ENCODE assay signal across 9 mouse cellular contexts in genomic region chr1:172307936-172308335, GRCm38 (mm10). TPM values are rescaled to one million over a fixed set of nuclear protein-coding genes. Genes with fewer than 3 reads are reported as not detected.
DNase-seq lines count a peak whose midpoint lies in the region; ATAC-seq and TF ChIP-seq lines count a peak whose summit lies in the region.
"Had no signal": no experiment of that assay in that cellular context is flagged by ENCODE, and none has a peak within 500 bp of the region (broad histone marks: within the 10 kb centered on the region; RNA-seq: fewer than 3 reads in every experiment).

No protein-coding gene starts in this region.

- 38% methylated on average over 10 of the region's 10 CpGs for WGBS in forebrain, embryonic 15.5 days
- 69% methylated on average over 10 of the region's 10 CpGs for WGBS in liver, embryonic 11.5 days
- WGBS in stomach, postnatal 0 days: 48% methylated on average over 10 of the region's 10 CpGs
- 68% methylated on average over 10 of the region's 10 CpGs for WGBS in heart, embryonic 11.5 days (ENCODE audit: insufficient replicate concordance)

- no peaks in the 10 kb centered on the region for H3K36me3 ChIP-seq in forebrain, embryonic 15.5 days
- no peaks in the 10 kb centered on the region for H3K36me3 ChIP-seq in liver, embryonic 11.5 days (ENCODE audit: control insufficient read depth, insufficient read depth, low read length)
- no peaks in the 10 kb centered on the region for H3K36me3 ChIP-seq in stomach, postnatal 0 days (ENCODE audit: control insufficient read depth, insufficient read depth, low read length)
- H3K36me3 ChIP-seq in heart, embryonic 11.5 days (ENCODE audit: control insufficient read depth, insufficient read depth, low read length): no peaks in the 10 kb centered on the region

- TF ChIP-seq EP300 in stomach, postnatal 0 days (optimal IDR thresholded peaks at IDR 0.05): no peak

- H3K4me1 ChIP-seq in forebrain, embryonic 15.5 days: peaks cover 39% of the 10 kb centered on the region
- H3K4me1 ChIP-seq in liver, embryonic 11.5 days (replicated peaks; ENCODE audit: control insufficient read depth, insufficient read depth, low read length): peaks cover 39% of the 10 kb centered on the region
- peaks cover 2% of the 10 kb centered on the region for H3K4me1 ChIP-seq in stomach, postnatal 0 days (replicated peaks; ENCODE audit: control insufficient read depth, insufficient read depth)
- peaks cover 14% of the 10 kb centered on the region for H3K4me1 ChIP-seq in heart, embryonic 11.5 days (ENCODE audit: control insufficient read depth, insufficient read depth, low read length)

- H3K4me3 ChIP-seq in forebrain, embryonic 15.5 days: no peak overlapping the region
- no peak overlapping the region for H3K4me3 ChIP-seq in liver, embryonic 11.5 days (ENCODE audit: low read depth, low read length)
- no peak overlapping the region for H3K4me3 ChIP-seq in stomach, postnatal 0 days (ENCODE audit: low read depth, low read length)
- H3K4me3 ChIP-seq in heart, embryonic 11.5 days (ENCODE audit: low read depth, low read length): no peak overlapping the region

- peak; percentile 8 for DNase-seq in right cerebral cortex, postnatal 25 days
- no peak for DNase-seq in right cerebral cortex, postnatal 14 days
- DNase-seq in liver, embryonic 11.5 days (ENCODE audit: low spot score): no peak
- peak; percentile 85 for DNase-seq in stomach, postnatal 0 days (ENCODE audit: low spot score)
- DNase-seq in gastrocnemius, postnatal 14 days: no peak
- DNase-seq in thymus, postnatal 25 days: no peak
- DNase-seq: heart, postnatal 14 days had no signal

- peak overlapping the region; percentile 44 for H3K27ac ChIP-seq in forebrain, embryonic 15.5 days (replicated peaks)
- H3K27ac ChIP-seq in liver, embryonic 11.5 days (ENCODE audit: low read depth, low read length): peak overlapping the region; percentile 62
- peak overlapping the region; percentile 88 for H3K27ac ChIP-seq in stomach, postnatal 0 days (replicated peaks)
- H3K27ac ChIP-seq in heart, embryonic 11.5 days (ENCODE audit: low read depth, low read length): no peak overlapping the region

- no peaks in the 10 kb centered on the region for H3K9me3 ChIP-seq in forebrain, embryonic 15.5 days
- no peaks in the 10 kb centered on the region for H3K9me3 ChIP-seq in liver, embryonic 11.5 days (ENCODE audit: control insufficient read depth, low read length)
- no peaks in the 10 kb centered on the region for H3K9me3 ChIP-seq in stomach, postnatal 0 days (ENCODE audit: control insufficient read depth, low read length)
- H3K9me3 ChIP-seq in heart, embryonic 11.5 days (replicated peaks; ENCODE audit: control insufficient read depth, low read length): no peaks in the 10 kb centered on the region

- no peak overlapping the region for H3K4me2 ChIP-seq in forebrain, embryonic 15.5 days (replicated peaks)
- no peak overlapping the region for H3K4me2 ChIP-seq in liver, embryonic 11.5 days
- no peak overlapping the region for H3K4me2 ChIP-seq in stomach, postnatal 0 days (replicated peaks; ENCODE audit: low read depth)
- H3K4me2 ChIP-seq in heart, embryonic 11.5 days: no peak overlapping the region

- intact Hi-C loops in gastrocnemius, postnatal 14 days (cut with DNase I; ENCODE audit: low total_unique reads): no loop called here

- no peak for TF ChIP-seq CTCF in stomach, postnatal 0 days (IDR thresholded peaks at IDR 0.05; ENCODE audit: low read depth)

- H3K9ac ChIP-seq in forebrain, embryonic 15.5 days (replicated peaks): no peak overlapping the region
- H3K9ac ChIP-seq in liver, embryonic 11.5 days (ENCODE audit: low read depth, low read length): no peak overlapping the region
- no peak overlapping the region for H3K9ac ChIP-seq in stomach, postnatal 0 days (ENCODE audit: low read length)
- no peak overlapping the region for H3K9ac ChIP-seq in heart, embryonic 11.5 days (ENCODE audit: low read depth, low read length)

- H3K27me3 ChIP-seq in forebrain, embryonic 15.5 days: no peaks in the 10 kb centered on the region
- H3K27me3 ChIP-seq in liver, embryonic 11.5 days (replicated peaks; ENCODE audit: control insufficient read depth, insufficient read depth, low read length): peaks cover 5% of the 10 kb centered on the region; the same call in 1 of the 2 replicates
- no peaks in the 10 kb centered on the region for H3K27me3 ChIP-seq in stomach, postnatal 0 days (ENCODE audit: control insufficient read depth, insufficient read depth, low read length)
- H3K27me3 ChIP-seq in heart, embryonic 11.5 days (ENCODE audit: control insufficient read depth, insufficient read depth, low read length): no peaks in the 10 kb centered on the region

- ATAC-seq in forebrain, embryonic 15.5 days (replicated peaks): no peak
- no peak for ATAC-seq in liver, embryonic 11.5 days (replicated peaks; ENCODE audit: low FRiP score)
- ATAC-seq in stomach, postnatal 0 days (ENCODE audit: low FRiP score, low TSS enrichment): peak; percentile 84
- ATAC-seq in heart, embryonic 11.5 days (replicated peaks; ENCODE audit: insufficient number of reproducible peaks, low FRiP score, low TSS enrichment): no peak

RNA-seq across cellular contexts. Expression of gene Atp1a2, which starts 10.1 kb away (rescaled TPM):
- 32.2 and 33.1 TPM in 2 replicates for polyA plus RNA-seq in forebrain, embryonic 15.5 days (2015; fragmentation: Nextera tagmentation; extraction: Ambion mirVana)
- 0.16 and 0.22 TPM in 2 replicates for polyA plus RNA-seq in liver, embryonic 11.5 days (2014; fragmentation: Nextera tagmentation; extraction: Ambion mirVana)
- polyA plus RNA-seq in stomach, postnatal 0 days (2015; fragmentation: Nextera tagmentation; extraction: Ambion mirVana): 3.1 and 4.1 TPM in 2 replicates
- 1,000 to 10,000 TPM in 1 of 2 experiments, 100 to 1,000 TPM in 1; 826 to 1,026 TPM for total RNA-seq in gastrocnemius, postnatal 14 days (2021)
- 4.7 and 7.0 TPM in 2 replicates for polyA plus RNA-seq in heart, embryonic 11.5 days (2014; fragmentation: Nextera tagmentation; extraction: Ambion mirVana)

RNA-seq across cellular contexts. Expression of gene Kcnj9, which starts 21.2 kb away (rescaled TPM):
- 3.4 and 3.5 TPM in 2 replicates for polyA plus RNA-seq in forebrain, embryonic 15.5 days (2015; fragmentation: Nextera tagmentation; extraction: Ambion mirVana)
- polyA plus RNA-seq in liver, embryonic 11.5 days (2014; fragmentation: Nextera tagmentation; extraction: Ambion mirVana): 0.39 and 0.51 TPM in 2 replicates
- 0.07 TPM in 2 replicates for polyA plus RNA-seq in stomach, postnatal 0 days (2015; fragmentation: Nextera tagmentation; extraction: Ambion mirVana)
- total RNA-seq in gastrocnemius, postnatal 14 days (2021): not detected
- polyA plus RNA-seq in heart, embryonic 11.5 days (2014; fragmentation: Nextera tagmentation; extraction: Ambion mirVana): 0.59 and 0.77 TPM in 2 replicates
- total RNA-seq: heart, postnatal 14 days had no signal

RNA-seq across cellular contexts. Expression of gene Kcnj10, which starts 33.1 kb away (rescaled TPM):
- 1.7 and 1.9 TPM in 2 replicates for polyA plus RNA-seq in forebrain, embryonic 15.5 days (2015; fragmentation: Nextera tagmentation; extraction: Ambion mirVana)
- polyA plus RNA-seq in liver, embryonic 11.5 days (2014; fragmentation: Nextera tagmentation; extraction: Ambion mirVana): 0.10 TPM in 1 of 2 replicates, not detected in the other
- polyA plus RNA-seq in stomach, postnatal 0 days (2015; fragmentation: Nextera tagmentation; extraction: Ambion mirVana): 0.17 and 0.25 TPM in 2 replicates
- total RNA-seq in gastrocnemius, postnatal 14 days (2021): under 1 TPM; 0.29 to 0.96 TPM
- 0.09 TPM in 1 of 2 replicates, not detected in the other for polyA plus RNA-seq in heart, embryonic 11.5 days (2014; fragmentation: Nextera tagmentation; extraction: Ambion mirVana)

RNA-seq across cellular contexts. Expression of gene Igsf8, which starts 46.5 kb away (rescaled TPM):
- polyA plus RNA-seq in forebrain, embryonic 15.5 days (2015; fragmentation: Nextera tagmentation; extraction: Ambion mirVana): 137 and 162 TPM in 2 replicates
- polyA plus RNA-seq in liver, embryonic 11.5 days (2014; fragmentation: Nextera tagmentation; extraction: Ambion mirVana): 32.9 and 33.9 TPM in 2 replicates
- polyA plus RNA-seq in stomach, postnatal 0 days (2015; fragmentation: Nextera tagmentation; extraction: Ambion mirVana): 19.1 and 19.5 TPM in 2 replicates
- total RNA-seq in gastrocnemius, postnatal 14 days (2021): 10 to 100 TPM; 11.1 to 12.5 TPM
- polyA plus RNA-seq in heart, embryonic 11.5 days (2014; fragmentation: Nextera tagmentation; extraction: Ambion mirVana): 22.8 and 24.0 TPM in 2 replicates

RNA-seq across cellular contexts. Expression of gene Atp1a4, which starts 49.7 kb away (rescaled TPM):
- polyA plus RNA-seq in forebrain, embryonic 15.5 days (2015; fragmentation: Nextera tagmentation; extraction: Ambion mirVana): 0.09 and 0.10 TPM in 2 replicates
- not detected in 2 replicates for polyA plus RNA-seq in liver, embryonic 11.5 days (2014; fragmentation: Nextera tagmentation; extraction: Ambion mirVana)
- not detected in 2 replicates for polyA plus RNA-seq in stomach, postnatal 0 days (2015; fragmentation: Nextera tagmentation; extraction: Ambion mirVana)
- total RNA-seq in gastrocnemius, postnatal 14 days (2021): under 1 TPM; 0.66 to 0.96 TPM
- polyA plus RNA-seq in heart, embryonic 11.5 days (2014; fragmentation: Nextera tagmentation; extraction: Ambion mirVana): 0.31 and 0.35 TPM in 2 replicates
- total RNA-seq: heart, postnatal 14 days had no signal

Comparison
In these comparisons a context has a peak if more than half of its experiments do, and no peak if none do; other contexts are left out.
1. DNase-seq: peak in right cerebral cortex, postnatal 25 days (single experiment) and stomach, postnatal 0 days (single experiment); none in right cerebral cortex, postnatal 14 days (single experiment), liver, embryonic 11.5 days (single experiment), gastrocnemius, postnatal 14 days (single experiment) and thymus, postnatal 25 days (single experiment).